Mouse (Mus musculus) forebrain, embryonic 10.5 days (tissue): ENCODE data around the gene Fnbp1. TPM values are rescaled to one million over a fixed set of nuclear protein-coding genes. Genes with fewer than 3 reads are reported as not detected.

ENCODE experiments used
- DNase-seq: peaks from one replicate; pipeline ENCODE4 v3.0.0-alpha.2; 2017; ENCODE audit warnings: low spot score; ENCODE audit errors: extremely low spot score
- H3K27ac ChIP-seq: fragments of 300-500 bp; sonication (generic); 2 replicates; pipeline ENCODE4 v1.5.1; 2016; ENCODE audit warnings: mild to moderate bottlenecking
- H3K27me3 ChIP-seq: fragments of 300-500 bp; sonication (generic); 2 replicates; pipeline ENCODE4 v1.6.1; 2016; ENCODE audit warnings: mild to moderate bottlenecking; ENCODE audit not compliant: poor library complexity, severe bottlenecking
- H3K36me3 ChIP-seq: fragments of 300-500 bp; sonication (generic); replicated peaks from 2 replicates; pipeline ENCODE4 v1.6.1; 2016; ENCODE audit warnings: mild to moderate bottlenecking, moderate library complexity
- H3K4me1 ChIP-seq: fragments of 300-500 bp; sonication (generic); 2 replicates; pipeline ENCODE4 v1.6.1; 2016
- H3K4me3 ChIP-seq: fragments of 300-500 bp; sonication (generic); 2 replicates; pipeline ENCODE4 v1.5.1; 2016; ENCODE audit warnings: mild to moderate bottlenecking, moderate library complexity
- H3K9me3 ChIP-seq: fragments of 300-500 bp; sonication (generic); 2 replicates; pipeline ENCODE4 v1.6.1; 2016; ENCODE audit warnings: mild to moderate bottlenecking, moderate library complexity
- WGBS: fragments of 180-500 bp; shearing (Covaris S2); methylation state at CpG from one replicate; pipeline ENCODE4 v1.1.7; 2016; 5-methylcytosine and 5-hydroxymethylcytosine counted together
- polyA plus RNA-seq: library from polyadenylated mRNA; unstranded; fragments of >200 nt; fragmentation: Nextera tagmentation; extraction: Ambion mirVana; gene quantifications from 2 replicates; pipeline ENCODE4 v1.2.1, GENCODE M21; 2016

The Fnbp1 gene
- polyA plus RNA-seq, 1 experiment from 2014 or later, result 13.3 TPM

DNA sequence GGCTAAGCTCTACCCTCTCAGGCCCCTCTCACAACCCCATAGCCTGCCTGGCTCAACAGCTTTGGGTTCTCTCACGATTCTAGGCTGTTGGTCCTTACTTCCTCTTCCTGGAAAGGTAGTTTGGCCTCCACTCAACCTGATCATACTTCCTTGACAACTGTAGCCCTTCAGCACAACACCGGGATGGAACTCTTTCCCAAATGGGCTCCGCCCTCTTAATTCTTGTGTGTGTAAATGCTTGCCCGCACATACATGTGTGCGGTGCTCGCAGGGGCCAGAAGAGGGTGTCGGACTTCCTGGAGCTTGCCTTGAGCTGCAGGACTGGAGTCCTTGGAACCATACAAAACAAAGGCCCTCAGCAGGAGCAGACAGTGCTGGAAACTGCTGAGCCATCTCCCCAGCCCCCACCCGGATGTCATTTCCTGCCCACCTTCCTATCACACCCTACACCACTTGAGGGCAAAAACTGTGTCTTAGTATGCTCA lies 11.0 kb downstream of the Fnbp1 start:
- H3K9me3 ChIP-seq, result no peaks in the 10 kb centered on the region
- H3K27ac ChIP-seq, result peak overlapping the region; percentile 48; the same call in 1 of the 2 replicates
- peaks cover 49% of the 10 kb centered on the region for H3K4me1 ChIP-seq
- no peak overlapping the region for H3K4me3 ChIP-seq
- no peaks in the 10 kb centered on the region for H3K36me3 ChIP-seq
- WGBS, result 82% methylated on average over 8 of the region's 8 CpGs
- DNase-seq, result no peak
- no peaks in the 10 kb centered on the region for H3K27me3 ChIP-seq

DNA sequence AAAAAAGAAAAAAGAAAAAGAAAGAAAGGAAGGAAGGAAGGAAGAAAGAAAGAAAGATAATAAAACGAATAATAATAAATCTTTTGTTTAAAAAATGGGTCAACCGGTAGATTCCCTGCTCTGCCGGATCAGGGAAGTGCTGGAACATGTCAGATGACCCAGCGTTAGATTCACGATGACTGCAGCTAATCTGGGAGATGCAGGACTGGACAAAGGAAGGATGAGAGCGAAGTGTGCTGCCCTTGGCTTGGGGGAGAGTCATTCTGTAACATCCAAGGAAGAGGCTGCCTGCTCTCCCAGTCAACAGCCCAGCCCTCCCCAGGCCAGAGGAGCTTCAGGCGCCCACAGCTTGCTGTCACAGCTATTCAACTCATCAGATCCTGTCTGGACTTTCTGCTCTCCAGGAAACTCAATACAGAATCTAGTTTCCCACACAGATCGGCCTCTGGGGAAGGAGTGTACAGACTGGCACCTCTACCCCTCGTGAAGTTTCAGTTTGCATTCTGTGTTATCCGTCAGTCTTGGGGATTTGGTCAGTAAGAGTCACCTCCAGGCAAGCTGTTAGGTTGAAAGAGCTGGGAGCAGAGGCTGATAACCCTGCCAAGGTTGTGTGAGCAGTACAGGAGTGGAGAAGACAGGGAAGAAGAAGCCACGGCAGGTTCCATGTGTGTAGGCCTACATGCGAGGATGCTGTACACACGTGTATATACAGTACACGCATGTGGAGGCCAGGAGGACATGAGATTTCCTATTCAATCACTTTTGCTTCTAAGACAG lies 11.9 kb downstream of the Fnbp1 start:
- H3K27me3 ChIP-seq, result no peaks in the 10 kb centered on the region
- H3K4me1 ChIP-seq, result peaks cover 40% of the 10 kb centered on the region
- H3K4me3 ChIP-seq, result no peak overlapping the region
- no peak overlapping the region; the same call in 1 of the 2 replicates for H3K27ac ChIP-seq
- H3K9me3 ChIP-seq, result no peaks in the 10 kb centered on the region
- no peak for DNase-seq
- no peaks in the 10 kb centered on the region for H3K36me3 ChIP-seq
- WGBS, result 87% methylated on average over 14 of the region's 14 CpGs

DNA sequence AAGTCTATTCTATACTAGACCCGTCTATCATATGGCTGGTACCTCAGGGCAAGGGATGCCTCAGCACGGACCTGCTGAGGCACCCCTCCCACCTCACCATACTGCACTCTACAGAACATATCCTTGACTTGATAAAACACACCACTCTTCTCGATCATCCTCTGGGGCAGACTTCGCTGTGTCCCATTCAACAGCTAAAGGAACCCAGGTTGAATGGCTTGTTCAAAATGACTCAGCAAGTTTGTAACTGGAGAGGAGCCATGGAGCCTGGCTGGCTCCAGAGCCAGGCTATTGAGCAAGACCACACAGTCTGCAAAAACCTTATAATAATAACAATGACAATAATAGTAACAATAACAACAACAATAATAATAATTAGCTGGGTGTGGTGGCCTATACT lies 13.9 kb downstream of the Fnbp1 start:
- Histone ChIP-seq H3K27me3 (no peaks in the 10 kb centered on the region), H3K9me3 (no peaks in the 10 kb centered on the region), H3K27ac (no peak overlapping the region), H3K36me3 (no peaks in the 10 kb centered on the region), H3K4me3 (no peak overlapping the region), H3K4me1 (peaks cover 29% of the 10 kb centered on the region)
- 77% methylated on average over 4 of the region's 4 CpGs for WGBS
- DNase-seq, result no peak

- 79% methylated on average over 7 of the region's 7 CpGs for WGBS
- 0 out of 2 replicates have a peak overlapping the region, but pooled peaks have one; percentile 26 for H3K27ac ChIP-seq
- no peak overlapping the region for H3K4me3 ChIP-seq
- no peaks in the 10 kb centered on the region for H3K9me3 ChIP-seq
- peaks cover 24% of the 10 kb centered on the region for H3K4me1 ChIP-seq
- no peaks in the 10 kb centered on the region for H3K36me3 ChIP-seq
- no peaks in the 10 kb centered on the region for H3K27me3 ChIP-seq
- no peak for DNase-seq
Measured at GRCm38 (mm10) chr2:31127219-31127618, 14.6 kb downstream of the Fnbp1 start.

- no peak overlapping the region for H3K4me3 ChIP-seq
- no peaks in the 10 kb centered on the region for H3K9me3 ChIP-seq
- H3K36me3 ChIP-seq, result no peaks in the 10 kb centered on the region
- WGBS, result 91% methylated on average over 9 of the region's 9 CpGs
- peaks cover 20% of the 10 kb centered on the region for H3K4me1 ChIP-seq
- H3K27me3 ChIP-seq, result no peaks in the 10 kb centered on the region
- DNase-seq, result no peak
- no peak overlapping the region for H3K27ac ChIP-seq
Measured at GRCm38 (mm10) chr2:31126048-31126447, 15.8 kb downstream of the Fnbp1 start.

DNA sequence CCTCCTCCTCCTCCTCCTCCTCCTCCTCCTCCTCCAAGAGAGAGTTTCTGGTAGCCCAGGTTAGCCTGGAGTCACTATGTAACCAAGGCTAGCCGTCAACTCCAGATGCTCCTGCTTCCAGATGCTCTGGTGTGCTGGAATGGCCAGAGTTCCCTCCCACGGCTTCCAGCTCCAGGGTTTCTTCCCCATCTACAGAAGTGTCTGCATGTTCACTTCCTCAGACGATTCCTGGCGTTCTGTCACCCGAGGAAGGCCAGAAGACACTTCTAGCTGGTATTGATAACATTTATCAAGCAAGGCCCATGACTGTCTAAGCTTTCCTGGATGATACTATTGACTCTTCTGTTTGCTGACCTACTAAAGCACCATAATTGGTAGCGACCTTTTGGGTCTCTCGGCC lies 16.7 kb downstream of the Fnbp1 start:
- WGBS, result 84% methylated on average over 7 of the region's 7 CpGs
- H3K4me1 ChIP-seq, result peaks cover 14% of the 10 kb centered on the region
- DNase-seq, result no peak
- no peaks in the 10 kb centered on the region for H3K9me3 ChIP-seq
- H3K4me3 ChIP-seq, result no peak overlapping the region
- H3K27me3 ChIP-seq, result no peaks in the 10 kb centered on the region
- no peaks in the 10 kb centered on the region for H3K36me3 ChIP-seq
- H3K27ac ChIP-seq, result no peak overlapping the region

DNA sequence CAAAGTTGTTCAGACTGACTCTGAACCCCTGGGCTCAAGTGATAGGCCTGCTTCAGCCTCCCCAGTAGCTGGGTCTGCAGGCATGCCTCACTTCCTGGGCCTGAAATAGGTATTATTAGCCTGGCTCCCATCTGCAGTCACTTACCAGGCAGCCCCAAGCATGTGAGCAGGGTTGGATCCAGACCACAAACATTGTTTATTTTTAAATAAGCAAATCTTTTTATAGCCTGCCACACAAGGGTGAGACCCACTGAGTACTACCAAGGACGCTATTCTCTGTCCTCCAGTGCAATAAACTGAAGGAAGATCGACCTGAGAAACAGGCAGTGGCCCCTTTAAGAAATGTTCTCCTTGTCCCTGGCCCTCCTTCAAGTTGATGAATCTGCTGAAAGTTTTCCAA lies 17.1 kb downstream of the Fnbp1 start:
- no peak for DNase-seq
- WGBS, result 85% methylated on average over 2 of the region's 2 CpGs
- Histone ChIP-seq H3K36me3 (no peaks in the 10 kb centered on the region), H3K4me1 (peaks cover 10% of the 10 kb centered on the region), H3K27ac (no peak overlapping the region; the same call in 1 of the 2 replicates), H3K4me3 (no peak overlapping the region), H3K9me3 (no peaks in the 10 kb centered on the region), H3K27me3 (no peaks in the 10 kb centered on the region)

DNA sequence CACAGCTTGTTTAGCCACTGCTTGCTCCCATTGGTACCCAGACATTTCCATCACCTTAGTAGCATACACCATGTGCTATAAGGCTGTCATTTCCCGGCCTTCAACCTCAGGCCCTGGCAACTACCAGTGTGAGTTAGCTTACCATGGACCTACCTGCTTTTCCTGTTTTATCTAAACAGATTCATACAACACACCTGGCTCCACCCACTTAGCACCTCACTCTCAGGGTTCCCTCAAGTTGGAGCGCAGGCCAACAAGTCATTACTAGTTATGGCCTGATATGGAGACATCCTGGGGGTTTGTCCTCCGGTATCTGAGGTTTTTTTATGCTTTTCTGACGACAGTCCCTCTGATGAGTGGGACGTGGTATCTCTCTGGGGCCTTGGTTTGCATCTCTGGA lies 18.3 kb downstream of the Fnbp1 start:
- Histone ChIP-seq H3K9me3 (no peaks in the 10 kb centered on the region), H3K27me3 (no peaks in the 10 kb centered on the region), H3K4me3 (no peak overlapping the region), H3K4me1 (peaks cover 10% of the 10 kb centered on the region), H3K36me3 (no peaks in the 10 kb centered on the region), H3K27ac (no peak overlapping the region)
- WGBS, result 96% methylated on average over 5 of the region's 5 CpGs
- no peak for DNase-seq

- Histone ChIP-seq H3K36me3 (no peaks in the 10 kb centered on the region), H3K27ac (no peak overlapping the region), H3K9me3 (no peaks in the 10 kb centered on the region), H3K4me1 (peaks cover 8% of the 10 kb centered on the region), H3K27me3 (no peaks in the 10 kb centered on the region), H3K4me3 (no peak overlapping the region)
- WGBS, result 96% methylated on average over 5 of the region's 5 CpGs
- DNase-seq, result no peak
Measured at GRCm38 (mm10) chr2:31122806-31123205, 19.0 kb downstream of the Fnbp1 start.

DNA sequence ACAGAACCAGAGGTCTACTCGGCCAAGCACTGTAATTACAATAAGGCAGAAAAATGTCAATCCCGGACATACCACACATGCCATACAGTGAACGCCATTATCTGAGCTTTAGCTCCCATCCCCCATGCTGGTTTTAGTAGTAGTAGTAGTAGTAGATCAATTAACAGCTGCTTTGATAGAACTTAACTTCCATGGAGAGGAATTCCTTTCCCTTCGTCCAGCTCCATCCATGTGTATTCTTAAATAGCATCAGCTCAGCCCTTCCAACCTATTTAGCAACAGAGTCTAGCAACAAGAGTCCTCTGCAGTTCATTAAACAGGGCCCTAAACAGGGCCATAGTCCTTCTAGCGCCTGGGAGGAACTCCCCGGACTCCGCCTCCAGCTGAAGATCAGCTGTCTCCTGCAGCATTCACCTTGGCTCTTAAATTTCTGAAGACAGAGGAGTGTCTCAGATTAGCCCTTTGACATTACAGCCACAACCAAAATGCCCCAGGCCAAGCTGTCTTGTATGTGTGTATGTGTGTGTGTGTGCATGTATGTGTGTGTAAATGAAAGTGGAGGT lies 20.6 kb downstream of the Fnbp1 start:
- Histone ChIP-seq H3K27me3 (no peaks in the 10 kb centered on the region), H3K4me3 (no peak overlapping the region), H3K4me1 (peaks cover 4% of the 10 kb centered on the region), H3K36me3 (0 out of 2 replicates have a peak, but pooled peaks cover 3% of the 10 kb centered on the region), H3K9me3 (no peaks in the 10 kb centered on the region), H3K27ac (no peak overlapping the region)
- no peak for DNase-seq
- 81% methylated on average over 7 of the region's 7 CpGs for WGBS

- no peak overlapping the region for H3K4me3 ChIP-seq
- H3K27ac ChIP-seq, result no peak overlapping the region
- H3K36me3 ChIP-seq, result 0 out of 2 replicates have a peak, but pooled peaks cover 3% of the 10 kb centered on the region
- no peaks in the 10 kb centered on the region for H3K9me3 ChIP-seq
- 74% methylated on average over 13 of the region's 13 CpGs for WGBS
- H3K27me3 ChIP-seq, result no peaks in the 10 kb centered on the region
- peaks cover 17% of the 10 kb centered on the region for H3K4me1 ChIP-seq
- no peak for DNase-seq
Measured at GRCm38 (mm10) chr2:31119795-31120194, 22.0 kb downstream of the Fnbp1 start.

DNA sequence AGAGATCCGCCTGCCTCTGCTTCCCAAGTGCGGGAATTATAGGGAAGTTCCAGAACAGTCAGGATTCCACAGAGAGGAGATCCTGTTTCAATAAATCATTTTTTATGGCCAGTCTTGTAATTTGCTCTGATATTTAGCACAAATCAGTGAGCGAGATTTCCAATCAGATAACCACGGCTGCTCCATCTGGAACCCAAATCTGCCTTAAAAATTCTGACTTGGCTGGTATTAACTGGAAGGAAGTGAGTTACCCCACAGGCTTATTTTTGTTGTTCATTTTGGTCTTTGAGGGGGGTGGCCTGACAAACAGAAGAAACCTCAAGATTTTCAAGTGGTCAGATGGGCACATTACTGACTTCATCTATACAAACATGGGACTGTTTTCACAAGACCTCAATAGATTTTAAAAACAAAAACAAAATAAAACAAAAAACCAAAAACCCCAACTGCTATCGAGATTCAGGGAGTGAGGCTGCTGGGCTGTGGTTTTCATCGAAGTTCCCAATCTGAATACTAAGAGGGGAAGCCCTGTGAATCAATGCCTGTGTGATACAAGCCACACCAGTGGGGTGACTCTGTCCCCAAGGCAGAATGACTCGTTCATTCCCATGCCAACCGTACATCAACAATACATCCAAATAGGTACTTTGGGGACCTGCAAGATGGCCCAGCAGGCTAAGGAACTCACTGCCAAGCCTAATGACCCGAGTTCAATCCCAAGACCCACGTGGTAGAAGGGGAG lies 23.0 kb downstream of the Fnbp1 start:
- H3K9me3 ChIP-seq, result peaks cover 4% of the 10 kb centered on the region; the same call in 1 of the 2 replicates
- H3K4me1 ChIP-seq, result peaks cover 17% of the 10 kb centered on the region
- H3K36me3 ChIP-seq, result 0 out of 2 replicates have a peak, but pooled peaks cover 3% of the 10 kb centered on the region
- no peak for DNase-seq
- no peak overlapping the region for H3K4me3 ChIP-seq
- H3K27ac ChIP-seq, result no peak overlapping the region
- WGBS, result 93% methylated on average over 10 of the region's 10 CpGs
- H3K27me3 ChIP-seq, result no peaks in the 10 kb centered on the region
